Comparison of ENCODE assay signal across 20 mouse cellular contexts in the genomic region with DNA sequence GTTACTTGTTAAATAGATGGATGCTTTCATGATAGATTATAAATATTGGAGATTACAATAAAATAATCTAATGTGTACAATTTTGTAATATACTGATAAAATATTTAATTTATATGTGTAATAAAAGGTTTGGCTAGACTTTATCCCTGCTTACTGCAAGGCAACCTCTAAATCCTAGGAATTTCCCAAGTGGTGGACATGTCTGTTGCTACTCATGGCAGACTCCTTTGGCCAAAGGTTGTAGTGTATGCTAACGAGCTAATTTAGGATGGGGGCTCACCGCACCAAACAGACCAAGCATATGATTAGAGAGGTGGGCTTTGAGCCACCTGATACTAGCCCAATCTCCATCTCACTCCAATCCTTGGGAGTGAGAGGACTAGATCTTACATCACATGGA.
DNase-seq lines count a peak whose midpoint lies in the region; ATAC-seq and TF ChIP-seq lines count a peak whose summit lies in the region.
"Had no signal": no experiment of that assay in that cellular context is flagged by ENCODE, and none has a peak within 500 bp of the region (broad histone marks: within the 10 kb centered on the region; RNA-seq: fewer than 3 reads in every experiment).

No protein-coding gene starts in this region.

- H3K27me3 ChIP-seq in kidney, embryonic 16.5 days (ENCODE audit: insufficient read depth, low read length), result no peaks in the 10 kb centered on the region
- H3K27me3 ChIP-seq in stomach, embryonic 16.5 days (ENCODE audit: control insufficient read depth, insufficient read depth, low read length), result no peaks in the 10 kb centered on the region
- no peaks in the 10 kb centered on the region for H3K27me3 ChIP-seq in stomach, postnatal 0 days (ENCODE audit: control insufficient read depth, insufficient read depth, low read length)
- no peaks in the 10 kb centered on the region for H3K27me3 ChIP-seq in intestine, embryonic 16.5 days (replicated peaks; ENCODE audit: control insufficient read depth, insufficient read depth, low read length)
- H3K27me3 ChIP-seq: embryonic facial prominence, embryonic 13.5 days; embryonic facial prominence, embryonic 15.5 days; forebrain, embryonic 13.5 days; forebrain, embryonic 15.5 days had no signal

- no peak for DNase-seq in kidney, postnatal 25 days
- no peak for DNase-seq in stomach, postnatal 0 days (ENCODE audit: low spot score)
- DNase-seq: adrenal gland, adult 2 months; adrenal gland, postnatal 10 days; adrenal gland, postnatal 25 days; cerebellum, adult 11 months; cerebellum, adult 18-20 months; cerebellum, adult 8-10 months; cerebellum, adult 9-11 months; cerebellum, postnatal 14 days; cerebellum, postnatal 36 days; embryo, embryonic 11 days; forebrain, postnatal 0 days had no signal

- peak; percentile 61; the same call in 1 of the 2 replicates for ATAC-seq in kidney, embryonic 16.5 days (ENCODE audit: low FRiP score, low TSS enrichment)
- ATAC-seq in stomach, embryonic 16.5 days (ENCODE audit: insufficient read depth, low FRiP score), result peak; percentile 40; the same call in 1 of the 2 replicates
- no peak for ATAC-seq in stomach, postnatal 0 days (ENCODE audit: low FRiP score, low TSS enrichment)
- ATAC-seq in intestine, embryonic 16.5 days, result no peak
- ATAC-seq: forebrain, embryonic 13.5 days; forebrain, embryonic 15.5 days; forebrain, postnatal 0 days had no signal

- no peak for TF ChIP-seq CTCF in stomach, postnatal 0 days (IDR thresholded peaks at IDR 0.05; ENCODE audit: low read depth)

- H3K9ac ChIP-seq in kidney, embryonic 16.5 days (replicated peaks; ENCODE audit: low read length), result no peak overlapping the region
- H3K9ac ChIP-seq in stomach, embryonic 16.5 days (ENCODE audit: low read length), result no peak overlapping the region
- H3K9ac ChIP-seq in stomach, postnatal 0 days (ENCODE audit: low read length), result no peak overlapping the region
- no peak overlapping the region for H3K9ac ChIP-seq in intestine, embryonic 16.5 days (ENCODE audit: low read depth, low read length)
- H3K9ac ChIP-seq: embryonic facial prominence, embryonic 13.5 days; embryonic facial prominence, embryonic 15.5 days; forebrain, embryonic 13.5 days; forebrain, embryonic 15.5 days; forebrain, postnatal 0 days had no signal

- no peak overlapping the region for H3K4me2 ChIP-seq in kidney, embryonic 16.5 days (replicated peaks; ENCODE audit: low read depth, low read length)
- no peak overlapping the region for H3K4me2 ChIP-seq in stomach, embryonic 16.5 days (ENCODE audit: low read depth, low read length)
- H3K4me2 ChIP-seq in stomach, postnatal 0 days (replicated peaks; ENCODE audit: low read depth), result no peak overlapping the region
- no peak overlapping the region for H3K4me2 ChIP-seq in intestine, embryonic 16.5 days (ENCODE audit: low read depth, low read length)
- H3K4me2 ChIP-seq: embryonic facial prominence, embryonic 13.5 days; embryonic facial prominence, embryonic 15.5 days; forebrain, embryonic 13.5 days; forebrain, embryonic 15.5 days had no signal

- H3K4me3 ChIP-seq in kidney, embryonic 16.5 days (ENCODE audit: low read length), result no peak overlapping the region
- H3K4me3 ChIP-seq in stomach, embryonic 16.5 days (replicated peaks; ENCODE audit: low read length), result no peak overlapping the region
- H3K4me3 ChIP-seq in stomach, postnatal 0 days (ENCODE audit: low read depth, low read length), result no peak overlapping the region
- H3K4me3 ChIP-seq in intestine, embryonic 16.5 days (ENCODE audit: low read length), result no peak overlapping the region
- H3K4me3 ChIP-seq: embryonic facial prominence, embryonic 13.5 days; embryonic facial prominence, embryonic 15.5 days; forebrain, embryonic 13.5 days; forebrain, embryonic 15.5 days had no signal

- WGBS in kidney, embryonic 16.5 days, result 69% methylated on average over 2 of the region's 2 CpGs
- 68% methylated on average over 2 of the region's 2 CpGs for WGBS in stomach, embryonic 16.5 days
- 55% methylated on average over 2 of the region's 2 CpGs for WGBS in stomach, postnatal 0 days
- 86% methylated on average over 2 of the region's 2 CpGs for WGBS in intestine, embryonic 16.5 days

- no peak for TF ChIP-seq EP300 in stomach, postnatal 0 days (optimal IDR thresholded peaks at IDR 0.05)

- no peaks in the 10 kb centered on the region for H3K4me1 ChIP-seq in kidney, embryonic 16.5 days (ENCODE audit: insufficient read depth, low read length)
- no peaks in the 10 kb centered on the region for H3K4me1 ChIP-seq in stomach, embryonic 16.5 days (ENCODE audit: control insufficient read depth, insufficient read depth, low read length)
- H3K4me1 ChIP-seq in stomach, postnatal 0 days (replicated peaks; ENCODE audit: control insufficient read depth, insufficient read depth), result no peaks in the 10 kb centered on the region
- H3K4me1 ChIP-seq in intestine, embryonic 16.5 days (ENCODE audit: control insufficient read depth, insufficient read depth, low read length), result no peaks in the 10 kb centered on the region
- H3K4me1 ChIP-seq: embryonic facial prominence, embryonic 13.5 days; embryonic facial prominence, embryonic 15.5 days; forebrain, embryonic 13.5 days; forebrain, embryonic 15.5 days had no signal

- H3K27ac ChIP-seq in kidney, embryonic 16.5 days (ENCODE audit: low read length), result no peak overlapping the region
- H3K27ac ChIP-seq in stomach, embryonic 16.5 days (ENCODE audit: low read length), result no peak overlapping the region
- no peak overlapping the region for H3K27ac ChIP-seq in stomach, postnatal 0 days (replicated peaks)
- no peak overlapping the region for H3K27ac ChIP-seq in intestine, embryonic 16.5 days (ENCODE audit: low read length)
- H3K27ac ChIP-seq: embryonic facial prominence, embryonic 13.5 days; embryonic facial prominence, embryonic 15.5 days; forebrain, embryonic 13.5 days; forebrain, embryonic 15.5 days had no signal

- no peaks in the 10 kb centered on the region for H3K36me3 ChIP-seq in kidney, embryonic 16.5 days (ENCODE audit: insufficient read depth, low read length)
- H3K36me3 ChIP-seq in stomach, embryonic 16.5 days (ENCODE audit: control insufficient read depth, insufficient read depth, low read length), result no peaks in the 10 kb centered on the region
- no peaks in the 10 kb centered on the region for H3K36me3 ChIP-seq in stomach, postnatal 0 days (ENCODE audit: control insufficient read depth, insufficient read depth, low read length)
- H3K36me3 ChIP-seq in intestine, embryonic 16.5 days (ENCODE audit: control insufficient read depth, insufficient read depth, low read length), result no peaks in the 10 kb centered on the region
- H3K36me3 ChIP-seq: embryonic facial prominence, embryonic 13.5 days; embryonic facial prominence, embryonic 15.5 days; forebrain, embryonic 15.5 days had no signal

- no peaks in the 10 kb centered on the region for H3K9me3 ChIP-seq in kidney, embryonic 16.5 days (ENCODE audit: low read length)
- H3K9me3 ChIP-seq in stomach, embryonic 16.5 days (replicated peaks; ENCODE audit: control insufficient read depth, low read length), result no peaks in the 10 kb centered on the region
- H3K9me3 ChIP-seq in stomach, postnatal 0 days (ENCODE audit: control insufficient read depth, low read length), result no peaks in the 10 kb centered on the region
- H3K9me3 ChIP-seq in intestine, embryonic 16.5 days (ENCODE audit: control insufficient read depth, low read length), result no peaks in the 10 kb centered on the region
- H3K9me3 ChIP-seq: embryonic facial prominence, embryonic 13.5 days; embryonic facial prominence, embryonic 15.5 days; forebrain, embryonic 13.5 days; forebrain, embryonic 15.5 days had no signal

Comparison
In these comparisons a context has a peak if more than half of its experiments do, and no peak if none do; other contexts are left out.
1. ATAC-seq: peak in kidney, embryonic 16.5 days (single experiment) and stomach, embryonic 16.5 days (single experiment); none in stomach, postnatal 0 days (single experiment) and intestine, embryonic 16.5 days (single experiment).